Mouse (Mus musculus) heart, adult 2 months (tissue): Measurements from ENCODE around the gene Agr3.

Source experiments
- CTCF ChIP-seq: fragments of 200-600 bp; IDR thresholded peaks from 2 replicates; pipeline ENCODE4 v1.8.1; 2022; ENCODE audit warnings: antibody characterized with exemption, mild to moderate bottlenecking, moderate library complexity
- POLR2A ChIP-seq: fragments of 200-500 bp; IDR thresholded peaks from 2 replicates; pipeline ENCODE4 v1.6.1; 2011; ENCODE audit warnings: mild to moderate bottlenecking, low read depth, low read length, control low read depth; ENCODE audit not compliant: insufficient read depth

DNA sequence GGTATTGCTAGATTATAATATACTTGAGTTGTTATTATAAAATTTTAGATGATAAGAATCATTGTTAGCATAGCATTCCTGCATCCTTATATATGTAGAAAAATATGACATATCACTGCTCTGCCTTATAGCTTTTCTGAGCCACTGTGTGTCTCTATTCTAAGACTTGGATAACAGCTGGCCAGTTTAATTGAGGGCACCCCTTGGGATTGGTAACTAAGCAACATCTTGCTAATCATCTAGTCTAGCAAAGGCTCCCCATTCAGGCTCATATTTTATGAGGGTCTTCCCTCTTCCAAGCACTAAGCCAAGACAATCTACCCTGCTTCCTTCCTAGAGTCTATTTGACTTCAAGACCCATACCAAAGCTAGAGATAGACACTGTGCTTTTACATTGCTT, 68.7 kb downstream of the Agr3 start:
- no peak for TF ChIP-seq CTCF
- no peak for TF ChIP-seq POLR2A
